Mouse (Mus musculus) stomach, embryonic 14.5 days (tissue): ENCODE data around the gene Dysf. TPM values are rescaled to one million over a fixed set of nuclear protein-coding genes. Genes with fewer than 3 reads are reported as not detected.

ENCODE experiments used
- ATAC-seq: fragments of 200-750 bp; cut with Nextera tagmentation; 2 replicates; pipeline ENCODE4 v1.8.0; 2017; ENCODE audit warnings: low read depth, moderate TSS enrichment; ENCODE audit not compliant: insufficient number of reproducible peaks, insufficient read depth, low FRiP score
- H3K27ac ChIP-seq: fragments of 300-500 bp; sonication (generic); 2 replicates; pipeline ENCODE4 v1.5.1; 2014; ENCODE audit warnings: mild to moderate bottlenecking, low read length, moderate library complexity, mixed read lengths
- H3K27me3 ChIP-seq: fragments of 300-500 bp; sonication (generic); 2 replicates; pipeline ENCODE4 v1.6.1; 2014; ENCODE audit warnings: low read length, control low read depth, mixed read lengths; ENCODE audit not compliant: control insufficient read depth, insufficient read depth
- H3K36me3 ChIP-seq: fragments of 300-500 bp; sonication (generic); 2 replicates; pipeline ENCODE4 v1.6.1; 2014; ENCODE audit warnings: mild to moderate bottlenecking, control low read depth, low read length, moderate library complexity, mixed read lengths; ENCODE audit not compliant: control insufficient read depth, insufficient read depth
- H3K4me1 ChIP-seq: fragments of 300-500 bp; sonication (generic); 2 replicates; pipeline ENCODE4 v1.6.1; 2014; ENCODE audit warnings: low read length, control low read depth, mixed read lengths; ENCODE audit not compliant: control insufficient read depth, insufficient read depth
- H3K4me2 ChIP-seq: fragments of 300-500 bp; sonication (generic); replicated peaks from 2 replicates; pipeline ENCODE4 v1.6.1; 2014; ENCODE audit warnings: low read depth, low read length, control low read depth
- H3K4me3 ChIP-seq: fragments of 300-500 bp; sonication (generic); 2 replicates; pipeline ENCODE4 v1.5.1; 2014; ENCODE audit warnings: low read depth, low read length, control low read depth
- H3K9ac ChIP-seq: fragments of 300-500 bp; sonication (generic); replicated peaks from 2 replicates; pipeline ENCODE4 v1.6.1; 2014; ENCODE audit warnings: low read depth, mild to moderate bottlenecking, control low read depth, low read length, moderate library complexity, mixed read lengths
- H3K9me3 ChIP-seq: fragments of 300-500 bp; sonication (generic); 2 replicates; pipeline ENCODE4 v1.6.1; 2016; ENCODE audit warnings: low read depth, low read length, control low read depth; ENCODE audit not compliant: control insufficient read depth
- WGBS: fragments of 180-500 bp; shearing (Covaris S2); extraction: QIAGEN DNeasy Blood & Tissue Kit; methylation state at CpG from one replicate; pipeline ENCODE4 v1.1.7; 2014; 5-methylcytosine and 5-hydroxymethylcytosine counted together
- polyA plus RNA-seq: library from polyadenylated mRNA; unstranded; fragments of >200 nt; fragmentation: Nextera tagmentation; extraction: Ambion mirVana; gene quantifications from 2 replicates; pipeline ENCODE4 v1.2.1, GENCODE M21; 2014

Gene Dysf
- polyA plus RNA-seq, 1 experiment from 2014 or later = 12.4 TPM

DNA sequence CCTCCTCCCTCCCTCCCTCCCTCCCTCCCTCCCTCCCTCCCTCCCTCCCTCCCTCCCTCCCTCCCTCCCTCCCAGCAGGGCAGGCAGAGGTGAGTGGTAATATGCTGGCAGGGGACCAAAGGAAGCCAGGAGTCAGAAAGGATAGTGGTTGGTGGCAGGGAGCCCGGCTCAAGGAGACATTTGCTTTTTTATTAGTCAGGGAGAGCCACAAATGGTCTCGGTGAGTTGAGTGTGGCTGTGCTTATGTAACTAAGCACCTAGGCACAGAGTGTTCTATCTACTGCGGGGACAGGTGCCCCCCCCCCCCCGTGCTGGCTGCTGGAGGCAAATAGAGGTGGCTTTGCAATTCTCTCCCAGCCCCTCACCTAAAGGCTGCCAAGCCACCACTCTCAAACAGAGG is 216.5 kb downstream of the Dysf start:
- H3K27ac ChIP-seq = no peak overlapping the region
- H3K27me3 ChIP-seq = no peaks in the 10 kb centered on the region
- no peaks in the 10 kb centered on the region for H3K9me3 ChIP-seq
- WGBS = 33% methylated on average over 4 of the region's 4 CpGs
- no peaks in the 10 kb centered on the region for H3K4me1 ChIP-seq
- H3K4me2 ChIP-seq = no peak overlapping the region
- H3K9ac ChIP-seq = no peak overlapping the region
- no peaks in the 10 kb centered on the region for H3K36me3 ChIP-seq
- no peak overlapping the region for H3K4me3 ChIP-seq
- no peak for ATAC-seq

DNA sequence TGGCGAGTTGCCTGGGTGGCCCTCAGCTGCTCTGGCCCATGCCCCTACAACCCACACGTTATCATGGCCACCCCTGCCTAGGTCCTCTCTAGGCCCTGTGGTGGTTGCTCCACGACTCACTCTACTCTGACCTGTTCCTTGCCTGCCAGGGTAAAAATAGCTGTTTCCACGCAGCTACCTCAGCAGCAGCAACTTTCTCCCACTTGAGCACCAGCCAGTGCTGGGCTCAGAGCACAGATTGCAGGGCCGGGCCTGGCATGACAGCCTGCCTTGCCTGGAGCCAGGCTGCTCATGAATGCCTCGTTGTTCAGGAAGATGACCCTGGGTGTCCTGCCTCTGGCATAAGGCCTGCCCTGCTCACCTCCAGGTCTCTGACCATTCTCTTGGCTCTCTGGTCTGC is 217.2 kb downstream of the Dysf start:
- Histone ChIP-seq H3K4me1 (no peaks in the 10 kb centered on the region), H3K36me3 (no peaks in the 10 kb centered on the region), H3K9ac (no peak overlapping the region), H3K4me2 (no peak overlapping the region), H3K27ac (no peak overlapping the region), H3K4me3 (no peak overlapping the region), H3K9me3 (no peaks in the 10 kb centered on the region), H3K27me3 (no peaks in the 10 kb centered on the region)
- 71% methylated on average over 6 of the region's 6 CpGs for WGBS
- ATAC-seq = no peak

DNA sequence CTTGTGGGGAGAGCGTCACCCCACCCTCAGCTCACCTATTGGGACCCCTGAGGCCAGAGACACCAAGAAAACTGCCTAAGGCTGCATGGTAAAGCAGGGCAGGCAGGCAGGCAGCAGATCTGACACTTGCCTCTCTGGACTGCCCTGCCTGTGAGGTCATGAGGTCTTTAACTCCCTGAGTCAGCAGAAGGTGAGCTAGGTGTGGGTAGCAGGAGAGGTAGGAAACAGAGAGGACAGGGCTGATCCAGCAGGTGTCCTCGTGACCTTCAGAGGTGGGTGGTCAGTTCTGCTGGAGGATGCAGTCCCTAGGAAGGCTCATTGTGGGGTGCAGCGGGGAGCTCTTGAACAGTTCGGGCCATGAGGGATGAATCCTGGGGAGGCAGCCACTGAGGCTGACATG is 219.8 kb downstream of the Dysf start:
- ATAC-seq = no peak
- Histone ChIP-seq H3K4me3 (no peak overlapping the region), H3K4me2 (no peak overlapping the region), H3K36me3 (no peaks in the 10 kb centered on the region), H3K4me1 (no peaks in the 10 kb centered on the region), H3K27me3 (no peaks in the 10 kb centered on the region), H3K9ac (no peak overlapping the region), H3K9me3 (no peaks in the 10 kb centered on the region), H3K27ac (no peak overlapping the region)
- 75% methylated on average over 4 of the region's 4 CpGs for WGBS

DNA sequence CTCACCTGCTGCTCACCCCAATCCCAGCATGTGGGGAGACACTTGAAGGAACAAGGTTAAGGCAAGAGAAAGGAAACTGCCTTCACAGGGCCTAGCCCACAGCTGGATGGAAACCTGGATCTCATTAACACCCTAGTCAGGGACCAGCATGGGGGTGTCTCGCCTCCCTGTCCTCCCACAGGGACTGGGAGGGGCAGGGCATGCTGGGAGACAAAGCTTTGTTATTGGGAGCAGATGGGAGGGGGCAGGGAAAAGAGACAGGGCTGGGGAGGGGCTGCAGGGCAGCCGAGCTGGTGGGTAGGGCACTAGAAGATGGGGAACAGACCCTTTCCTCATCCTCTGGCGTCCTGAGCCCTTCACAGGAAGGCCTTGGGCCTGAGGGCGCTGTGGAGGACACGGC is 220.4 kb downstream of the Dysf start:
- Histone ChIP-seq H3K4me3 (no peak overlapping the region), H3K9ac (no peak overlapping the region), H3K4me2 (no peak overlapping the region), H3K27me3 (no peaks in the 10 kb centered on the region), H3K27ac (no peak overlapping the region), H3K36me3 (no peaks in the 10 kb centered on the region), H3K9me3 (no peaks in the 10 kb centered on the region), H3K4me1 (no peaks in the 10 kb centered on the region)
- no peak for ATAC-seq
- WGBS = 31% methylated on average over 5 of the region's 5 CpGs

DNA sequence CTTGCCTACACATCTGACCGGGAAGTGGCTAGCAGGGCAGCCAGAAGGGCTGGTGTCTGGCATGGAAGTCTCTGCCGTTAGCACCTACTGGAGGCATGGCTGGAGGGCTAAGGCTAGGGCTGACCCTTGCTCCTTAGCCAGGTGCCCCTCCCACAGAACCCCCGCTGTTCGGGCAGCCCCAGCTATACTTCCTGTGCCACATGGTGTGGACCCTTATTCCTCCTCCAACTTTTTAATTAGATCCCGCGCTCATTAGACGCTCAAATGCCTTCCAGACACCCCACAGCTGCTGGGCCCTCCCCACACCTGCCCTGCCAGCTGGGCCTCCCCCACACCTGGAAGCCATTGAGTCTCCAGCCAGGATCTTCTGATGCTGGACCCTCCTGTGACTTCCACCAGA is 221.3 kb downstream of the Dysf start:
- H3K9me3 ChIP-seq = no peaks in the 10 kb centered on the region
- H3K4me2 ChIP-seq = no peak overlapping the region
- no peak for ATAC-seq
- H3K36me3 ChIP-seq = no peaks in the 10 kb centered on the region
- no peaks in the 10 kb centered on the region for H3K4me1 ChIP-seq
- 52% methylated on average over 7 of the region's 7 CpGs for WGBS
- no peak overlapping the region for H3K27ac ChIP-seq
- no peaks in the 10 kb centered on the region for H3K27me3 ChIP-seq
- no peak overlapping the region for H3K9ac ChIP-seq
- H3K4me3 ChIP-seq = no peak overlapping the region

DNA sequence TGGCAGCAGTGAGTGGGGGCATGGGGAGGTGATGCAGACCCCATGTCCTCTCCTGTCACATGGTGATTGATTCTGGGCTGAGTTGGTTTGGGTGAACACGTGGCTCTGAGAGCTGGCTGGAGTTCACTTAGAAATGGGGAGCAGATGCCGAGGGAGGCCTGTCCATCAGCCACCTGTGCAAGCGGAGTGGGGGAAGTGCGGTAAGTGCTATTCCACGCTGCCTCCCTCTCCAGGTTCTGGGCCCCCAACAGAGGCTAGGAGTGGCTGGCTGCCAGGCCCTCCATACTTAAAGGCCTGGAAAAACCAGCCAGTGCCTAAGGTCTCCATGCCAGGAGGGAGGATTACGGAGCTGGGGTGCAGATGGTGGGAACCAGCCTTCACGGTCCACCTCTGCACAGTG is 222.7 kb downstream of the Dysf start:
- WGBS = 50% methylated on average over 7 of the region's 7 CpGs

DNA sequence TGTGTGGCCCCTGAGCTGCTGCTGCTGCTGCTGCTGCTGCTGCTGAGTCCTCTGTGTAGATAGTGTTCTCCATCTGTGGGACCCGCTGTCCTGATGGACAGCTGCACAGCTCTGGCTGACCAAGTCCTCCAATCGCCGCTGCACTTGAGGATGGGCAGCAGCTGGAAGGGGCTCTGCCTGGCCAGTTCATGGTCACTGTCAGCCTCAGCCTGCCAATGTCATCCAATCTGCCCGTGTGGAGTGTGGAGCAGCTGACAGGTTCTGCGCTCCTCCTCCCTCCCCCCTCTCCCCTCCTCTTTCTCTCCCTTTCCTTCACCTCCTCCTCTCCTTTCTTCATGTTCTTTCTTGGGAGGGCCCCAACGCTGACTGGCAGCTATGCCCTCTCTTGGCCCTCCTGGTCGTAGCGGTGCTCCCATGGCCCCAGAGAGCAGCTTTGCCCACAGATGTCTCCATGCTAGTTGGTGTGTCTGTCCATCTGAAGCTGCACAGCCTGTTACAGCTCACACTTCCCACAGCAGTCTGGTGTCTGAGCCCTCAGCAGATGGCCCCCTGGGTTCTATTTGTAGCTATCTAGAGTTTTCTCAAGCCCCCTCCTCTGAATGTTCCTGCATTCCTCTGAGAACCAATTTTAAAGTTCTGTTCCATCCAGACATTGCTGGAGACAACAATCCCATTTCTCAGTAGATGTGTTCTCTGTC is 223.8 kb downstream of the Dysf start:
- Histone ChIP-seq H3K4me2 (no peak overlapping the region), H3K27ac (no peak overlapping the region), H3K36me3 (no peaks in the 10 kb centered on the region), H3K9ac (no peak overlapping the region), H3K9me3 (no peaks in the 10 kb centered on the region), H3K4me3 (no peak overlapping the region), H3K4me1 (no peaks in the 10 kb centered on the region), H3K27me3 (no peaks in the 10 kb centered on the region)
- ATAC-seq = no peak
- 49% methylated on average over 8 of the region's 8 CpGs for WGBS

More for the DNA sequence above, 222.7 kb downstream of the Dysf start:
- Histone ChIP-seq H3K27ac (no peak overlapping the region), H3K4me3 (no peak overlapping the region), H3K27me3 (no peaks in the 10 kb centered on the region), H3K4me2 (no peak overlapping the region), H3K36me3 (no peaks in the 10 kb centered on the region), H3K9me3 (no peaks in the 10 kb centered on the region), H3K4me1 (no peaks in the 10 kb centered on the region), H3K9ac (no peak overlapping the region)
- ATAC-seq = no peak

DNA sequence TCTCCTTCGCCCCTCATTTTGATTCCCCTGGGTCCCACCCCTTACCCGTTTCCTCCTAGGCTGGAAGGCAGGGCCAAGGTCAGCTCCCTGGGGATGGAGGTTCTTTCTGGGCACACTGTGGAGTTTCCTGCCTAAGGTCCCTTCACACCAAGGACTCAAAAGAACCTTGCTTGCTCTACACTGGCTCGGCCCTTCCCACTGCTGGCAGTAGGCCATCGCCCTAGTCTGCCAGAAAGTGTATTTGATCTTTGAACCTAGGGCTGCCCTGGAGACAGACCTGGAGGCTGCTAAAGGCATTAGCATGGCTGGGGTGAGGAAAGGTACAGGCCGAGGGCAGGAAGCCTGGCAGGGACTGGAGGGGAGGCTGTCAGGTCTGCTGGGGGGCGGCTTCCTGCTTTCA is 225.4 kb downstream of the Dysf start:
- Histone ChIP-seq H3K27ac (no peak overlapping the region), H3K36me3 (no peaks in the 10 kb centered on the region), H3K27me3 (no peaks in the 10 kb centered on the region), H3K4me2 (no peak overlapping the region), H3K4me3 (no peak overlapping the region), H3K9me3 (no peaks in the 10 kb centered on the region), H3K4me1 (no peaks in the 10 kb centered on the region), H3K9ac (no peak overlapping the region)
- WGBS = 62% methylated on average over 6 of the region's 6 CpGs
- no peak for ATAC-seq

DNA sequence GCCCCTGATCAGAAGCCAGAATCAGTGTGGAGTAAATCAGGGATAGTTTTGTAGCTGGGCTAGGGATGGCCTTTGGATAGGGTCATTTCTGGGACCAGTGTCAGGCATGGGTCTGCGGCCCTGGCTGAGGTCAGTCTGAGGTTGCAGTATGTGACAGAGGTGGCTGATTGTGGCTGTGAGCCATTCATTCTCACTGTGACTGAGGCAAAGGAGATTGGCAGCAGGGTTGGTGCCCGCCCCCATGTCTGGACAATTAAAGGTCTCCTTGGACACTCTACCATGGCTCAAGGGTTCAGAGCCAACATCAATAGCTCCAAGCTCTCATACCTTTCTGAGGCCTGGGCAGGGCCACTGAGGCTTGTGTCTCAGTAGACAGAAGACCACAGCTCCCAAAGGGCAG is 227.0 kb downstream of the Dysf start:
- no peak overlapping the region for H3K4me3 ChIP-seq
- H3K4me1 ChIP-seq = no peaks in the 10 kb centered on the region
- no peaks in the 10 kb centered on the region for H3K9me3 ChIP-seq
- H3K27me3 ChIP-seq = no peaks in the 10 kb centered on the region
- 90% methylated on average over 2 of the region's 2 CpGs for whole genome bisulfite sequencing
- no peak for ATAC-seq
- no peak overlapping the region for H3K4me2 ChIP-seq
- no peak overlapping the region for H3K9ac ChIP-seq
- no peak overlapping the region for H3K27ac ChIP-seq
- H3K36me3 ChIP-seq = no peaks in the 10 kb centered on the region
